Mouse (Mus musculus) kidney, adult 2 months (tissue): Measurements from ENCODE around the gene Snx18.

ENCODE experiments used
- CTCF ChIP-seq: fragments of 200-500 bp; conservative IDR thresholded peaks from 2 replicates; pipeline ENCODE4 v1.5.1; 2011; ENCODE audit warnings: low read depth, mild to moderate bottlenecking, control low read depth, low read length, moderate library complexity, mixed read lengths; ENCODE audit not compliant: insufficient read depth, insufficient read length
- POLR2A ChIP-seq: fragments of 200-500 bp; IDR thresholded peaks from one replicate; pipeline ENCODE4 v1.6.1; 2011; ENCODE audit warnings: low read depth, low read length, control low read depth

DNA sequence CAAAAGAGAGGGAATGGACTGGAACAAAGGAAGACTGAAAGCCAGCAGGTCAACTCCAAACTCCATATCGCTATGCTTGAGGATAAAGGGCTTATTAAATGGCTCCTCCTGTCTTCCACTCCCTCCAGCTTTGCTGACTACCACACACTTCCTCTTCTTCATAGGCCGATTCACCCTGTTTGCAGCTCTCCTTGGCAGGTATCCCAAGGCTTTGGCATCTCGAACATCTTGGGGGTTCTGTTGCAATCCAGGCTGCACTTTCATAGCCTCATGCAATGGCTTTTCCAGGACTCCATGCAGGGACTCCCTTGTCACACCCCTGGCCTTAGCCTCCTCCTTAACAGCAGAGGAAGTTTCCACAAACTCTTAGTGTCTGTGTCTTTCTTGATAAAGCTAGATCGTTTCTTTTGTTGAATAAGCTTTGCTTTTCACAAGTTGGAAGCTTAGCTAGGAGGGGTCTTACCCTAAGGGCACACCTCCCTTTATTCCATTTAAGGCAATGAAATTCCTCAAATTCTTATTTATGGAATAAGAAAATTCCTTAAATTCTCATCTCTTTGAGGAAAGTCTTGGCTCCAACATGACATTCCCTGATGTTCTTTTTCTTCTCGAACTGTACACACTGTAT is 64.6 kb downstream of the Snx18 start:
- TF ChIP-seq POLR2A: no peak
- no peak for TF ChIP-seq CTCF
